Mouse (Mus musculus) T-helper 1 cell (primary cell): ENCODE measurements around the gene Fgfr2.

Source experiments
- in situ Hi-C: fragments of 300-600 bp; cut with MboI, MseI; formaldehyde crosslinking; loops from one replicate; pipeline ENCODE4 v1.15.1; 2025; ENCODE audit warnings: high pct_unique_total_duplicates

Gene Fgfr2

DNA sequence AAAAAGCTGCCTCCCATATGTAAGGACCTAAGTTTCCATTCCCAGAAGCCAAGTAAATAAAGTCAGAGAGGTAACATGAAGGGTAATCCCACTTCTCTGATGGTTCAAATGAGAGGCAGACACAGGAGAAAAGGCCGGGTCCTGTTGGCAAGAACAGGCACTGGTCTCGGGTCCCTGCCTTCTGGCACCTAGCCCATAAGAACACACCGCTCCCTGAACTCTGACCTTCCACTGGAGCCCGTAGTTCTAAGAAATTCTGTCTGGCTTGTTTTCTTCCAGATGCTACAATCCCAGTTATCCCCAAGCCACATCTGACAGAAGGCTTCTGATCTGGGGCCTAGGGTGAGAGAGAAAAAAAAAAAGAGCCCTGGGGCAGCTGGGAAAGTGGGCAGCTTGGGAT is 34.7 kb downstream of the Fgfr2 start:
- in situ Hi-C loops = no loop called here

GRCm38 (mm10) chr7:133085408-133085807 is 37.7 kb downstream of the Fgfr2 start:
- in situ Hi-C loops = no loop called here

DNA sequence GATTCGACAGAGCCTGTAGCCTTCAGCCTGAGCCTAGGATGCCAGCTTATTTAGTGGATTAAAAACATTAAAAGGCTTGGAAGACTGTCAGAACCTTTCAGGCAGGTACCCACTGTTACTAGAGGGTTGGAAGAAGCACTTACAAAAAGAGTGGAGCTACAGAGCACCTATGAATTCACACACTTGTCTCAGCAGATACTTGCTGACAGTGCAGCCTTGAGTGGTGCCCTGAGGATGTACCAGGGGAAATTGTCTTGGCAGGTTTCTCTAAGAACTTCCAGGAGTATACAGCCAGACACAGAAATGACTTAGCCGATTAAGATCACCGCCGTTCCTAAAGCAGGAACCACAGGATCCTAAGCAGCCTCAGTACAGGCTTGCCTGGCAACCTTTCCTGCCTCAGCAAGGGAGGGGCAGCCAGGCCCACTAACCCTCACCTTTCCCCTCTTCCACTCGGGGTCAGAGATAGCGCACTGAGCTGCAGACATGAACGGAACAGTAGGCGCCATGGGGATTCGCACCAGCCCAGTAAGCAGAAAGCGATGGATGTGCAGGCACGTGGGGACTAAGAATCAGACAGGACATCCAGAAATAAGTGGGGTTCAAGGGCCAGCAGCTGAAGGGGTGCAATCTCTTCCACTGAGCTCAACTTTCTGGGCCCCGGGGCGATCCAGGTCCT is 39.1 kb downstream of the Fgfr2 start:
- in situ Hi-C loops = no loop called here

DNA sequence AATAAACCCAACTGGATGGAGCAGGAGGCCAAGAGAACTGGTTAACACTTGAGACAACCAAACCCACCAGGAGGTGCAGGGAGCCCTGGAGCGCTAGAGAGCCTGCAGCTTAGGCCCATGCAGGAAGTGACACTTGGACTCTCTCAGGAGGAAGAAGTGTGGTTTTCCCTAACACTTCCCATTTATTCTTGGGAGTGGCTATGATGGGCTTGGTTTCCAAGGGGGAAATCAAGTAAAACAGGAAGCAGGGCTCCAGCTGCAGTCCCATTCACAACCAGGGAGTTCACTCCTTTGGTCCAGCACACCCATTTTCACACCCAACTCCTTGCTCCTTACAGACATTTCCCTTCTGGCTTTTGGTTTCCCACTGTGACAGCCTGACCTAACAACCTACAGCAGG is 44.2 kb downstream of the Fgfr2 start:
- in situ Hi-C loops = no loop called here

GRCm38 (mm10) chr7:133074462-133075133 is 48.6 kb downstream of the Fgfr2 start:
- in situ Hi-C loops = no loop called here

DNA sequence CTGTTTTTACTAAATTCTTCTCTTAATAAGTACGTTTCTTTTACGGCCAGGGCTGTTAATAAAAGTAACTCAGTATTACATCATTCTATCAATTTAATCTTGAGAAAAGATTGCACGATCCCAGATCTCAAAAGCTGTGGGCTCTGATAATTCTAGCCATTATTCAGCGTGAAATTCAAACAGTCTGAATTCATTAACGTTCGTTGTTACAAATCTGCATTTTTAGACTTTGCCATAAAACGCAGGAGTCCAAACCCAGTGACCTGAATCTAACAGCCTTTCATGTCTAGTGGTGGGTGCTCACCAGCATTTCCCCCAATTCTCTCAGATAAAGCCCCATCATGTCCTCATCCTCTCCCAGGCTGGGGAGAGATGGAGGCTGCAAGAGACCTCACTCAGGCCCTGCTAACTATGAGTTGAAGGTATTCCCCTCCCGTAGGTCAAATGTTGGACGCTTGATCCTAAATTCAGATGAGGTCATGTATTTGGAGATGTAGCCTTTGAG is 50.0 kb downstream of the Fgfr2 start:
- in situ Hi-C loops = no loop called here

DNA sequence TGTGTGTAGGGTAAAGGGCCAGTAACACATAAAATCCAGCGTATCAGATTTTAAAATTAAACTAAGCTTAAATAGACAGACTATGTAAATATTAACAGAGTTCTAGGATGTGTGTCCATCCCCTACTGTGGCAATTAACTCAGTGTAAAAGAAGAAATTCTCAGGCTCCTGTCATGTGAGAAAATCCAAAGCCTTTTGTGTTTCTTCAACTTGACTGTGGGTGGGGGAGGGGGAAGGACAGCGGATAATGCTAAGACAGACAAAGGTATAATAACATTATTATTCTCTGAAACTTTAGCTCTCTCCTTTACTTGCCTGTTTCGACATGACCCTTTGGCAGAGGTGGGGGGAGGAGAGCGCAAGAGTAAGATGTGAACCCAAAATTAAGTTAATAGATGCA is 50.6 kb downstream of the Fgfr2 start:
- in situ Hi-C loops = no loop called here

DNA sequence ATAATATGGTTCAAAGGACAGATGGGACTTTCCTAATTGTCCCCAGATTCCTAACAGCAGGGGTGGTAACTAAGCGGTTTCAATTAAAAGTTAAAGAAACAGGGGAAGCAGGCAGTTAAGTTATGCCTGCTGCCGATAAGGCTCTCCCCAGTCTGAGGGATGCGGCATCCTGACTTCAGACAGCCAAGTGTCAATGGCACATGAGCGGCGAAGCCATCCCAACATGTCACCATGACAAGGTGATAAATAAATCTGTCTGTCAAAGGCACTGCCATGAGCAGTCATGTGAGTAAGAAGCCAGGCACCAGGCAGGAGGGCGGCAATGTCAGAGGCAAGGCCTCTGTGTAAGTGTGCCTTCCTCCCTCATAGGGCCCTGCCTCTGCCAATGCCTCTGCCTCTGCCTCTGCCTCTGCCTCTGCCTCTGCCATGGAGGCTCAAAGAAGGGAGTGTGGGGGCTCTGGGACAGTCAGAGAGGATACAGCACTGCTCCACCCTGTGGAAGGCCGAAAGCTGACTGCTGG is 55.8 kb downstream of the Fgfr2 start:
- in situ Hi-C loops = no loop called here

GRCm38 (mm10) chr7:133066776-133067175 is 56.4 kb downstream of the Fgfr2 start:
- in situ Hi-C loops = no loop called here

GRCm38 (mm10) chr7:133062055-133062454 is 61.1 kb downstream of the Fgfr2 start:
- in situ Hi-C loops = no loop called here

DNA sequence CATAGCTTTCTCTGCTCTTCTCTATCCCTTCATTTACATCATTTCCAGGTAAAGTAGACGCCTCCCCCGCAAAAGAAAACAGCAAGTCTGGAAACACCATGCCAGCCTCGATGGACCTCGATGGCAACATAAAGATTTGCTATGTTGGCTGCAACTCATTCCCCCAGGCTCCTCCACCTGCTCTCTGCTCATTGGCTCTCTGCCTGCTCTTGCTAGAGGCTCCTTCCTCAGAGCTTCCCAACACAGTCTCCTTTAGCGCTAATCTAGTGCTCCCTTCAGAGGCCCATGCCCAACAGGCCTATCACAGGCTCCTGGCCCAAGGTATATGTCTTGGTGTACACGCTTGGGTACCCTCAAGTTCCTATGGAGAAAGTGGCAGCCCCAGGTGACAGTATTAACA is 63.0 kb downstream of the Fgfr2 start:
- in situ Hi-C loops = no loop called here

DNA sequence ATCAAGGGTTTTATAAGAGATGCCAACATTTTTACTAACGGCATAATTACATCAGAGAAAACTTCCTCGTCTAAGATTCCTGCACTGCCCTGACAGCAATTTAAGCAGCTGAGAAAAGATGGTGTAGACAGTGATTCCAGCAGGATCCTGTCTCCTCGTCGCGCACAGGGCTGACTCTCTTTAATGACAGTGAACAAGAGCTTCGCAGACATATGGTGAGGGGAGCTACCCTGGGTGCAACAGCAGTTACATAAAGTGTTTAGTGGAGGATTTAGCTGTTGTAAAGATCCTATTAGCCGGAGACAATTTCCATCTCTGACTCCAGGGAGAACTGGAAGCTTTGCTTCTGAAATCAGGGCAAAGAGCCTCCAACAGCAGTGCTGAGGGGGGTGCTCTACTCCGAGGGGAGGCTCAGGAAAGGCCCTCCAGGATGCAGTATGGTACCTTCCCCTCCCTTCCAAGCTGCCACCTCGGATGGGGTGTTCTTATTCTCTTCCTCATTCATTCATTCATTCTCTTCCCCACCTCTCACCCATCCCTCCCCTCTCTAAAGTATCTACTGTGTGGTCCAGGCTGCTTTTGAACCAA is 63.5 kb downstream of the Fgfr2 start:
- in situ Hi-C loops = no loop called here

DNA sequence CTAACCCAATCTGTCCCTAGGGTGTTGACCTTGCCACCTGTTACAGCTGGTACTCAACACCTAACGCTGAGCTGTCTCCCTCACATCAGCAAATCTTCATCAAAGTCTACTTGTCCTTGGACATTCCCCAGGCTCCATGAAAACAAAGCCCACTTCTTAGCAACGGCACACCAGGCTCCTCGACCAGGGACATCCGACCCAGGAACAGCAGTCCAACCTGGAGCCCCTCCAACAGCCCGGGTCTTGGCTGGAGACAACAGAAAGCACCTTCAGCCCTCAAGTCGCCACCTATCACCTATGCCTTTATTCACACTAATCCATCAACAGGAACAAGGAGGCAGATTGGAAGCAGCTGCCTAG is 64.0 kb downstream of the Fgfr2 start:
- in situ Hi-C loops = no loop called here

- in situ Hi-C loops = no loop called here
Observed at GRCm38 (mm10) chr7:133058496-133059149, 64.5 kb downstream of the Fgfr2 start.

GRCm38 (mm10) chr7:133056924-133057323 is 66.2 kb downstream of the Fgfr2 start:
- in situ Hi-C loops = no loop called here

DNA sequence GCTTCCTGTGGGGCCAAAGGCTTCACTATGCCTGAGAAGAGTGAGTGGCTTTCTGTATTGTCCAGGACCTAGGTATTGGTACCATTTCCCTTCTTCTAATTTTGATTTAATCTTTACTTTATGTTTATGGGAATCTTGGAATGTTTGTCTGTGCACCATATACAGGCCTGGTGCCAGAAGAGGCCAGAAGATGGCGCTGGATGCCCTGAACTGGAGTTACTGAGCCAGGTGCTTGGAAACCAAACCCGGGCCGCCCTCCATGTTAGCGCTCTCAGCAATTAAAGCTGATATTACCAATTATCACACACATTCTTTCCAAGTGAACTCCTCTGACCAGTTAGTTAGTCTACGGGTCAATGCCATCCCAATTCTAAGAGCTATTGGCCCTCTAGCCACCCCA is 68.7 kb downstream of the Fgfr2 start:
- in situ Hi-C loops = no loop called here

DNA sequence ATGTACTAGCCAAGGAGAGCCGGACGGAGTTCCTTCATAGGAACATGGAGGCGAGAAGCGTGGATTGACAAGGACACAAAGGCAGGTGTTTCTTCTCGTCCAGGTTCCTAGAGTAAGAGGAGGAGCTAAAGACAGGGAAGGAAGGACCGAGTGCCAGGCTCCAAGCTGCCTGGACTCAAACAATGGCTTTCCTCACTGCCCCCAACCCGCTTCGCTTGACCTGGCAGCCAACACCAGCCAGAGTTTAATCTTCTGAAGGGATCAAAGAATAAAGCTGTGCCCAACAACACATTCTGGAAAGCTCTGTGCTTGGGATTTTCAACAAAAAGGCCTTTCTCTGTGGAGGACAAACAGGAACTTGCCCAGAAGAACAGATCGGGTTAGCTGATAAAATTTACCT is 69.4 kb downstream of the Fgfr2 start:
- in situ Hi-C loops = no loop called here

DNA sequence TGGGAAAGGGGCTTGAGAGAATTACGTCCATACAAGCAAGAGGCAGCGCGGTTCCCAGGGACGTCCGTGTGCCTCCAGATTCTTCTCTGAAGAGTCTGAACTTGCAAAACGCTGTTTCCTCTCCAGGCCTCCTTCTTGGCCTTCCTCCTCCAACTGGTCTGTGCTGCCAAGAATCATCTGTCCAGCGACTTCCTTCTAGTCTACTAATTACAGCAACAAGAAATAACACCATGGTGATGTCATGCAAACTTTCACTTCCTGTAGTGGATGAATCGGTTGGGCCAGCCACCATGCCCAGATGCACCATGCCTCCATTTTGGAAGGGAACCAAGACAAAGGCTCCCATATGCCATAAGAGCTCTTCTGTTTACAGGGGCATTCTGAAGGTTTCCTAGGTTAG is 70.3 kb downstream of the Fgfr2 start:
- in situ Hi-C loops = no loop called here

- in situ Hi-C loops = no loop called here
Observed at GRCm38 (mm10) chr7:133050681-133051080, 72.5 kb downstream of the Fgfr2 start.

DNA sequence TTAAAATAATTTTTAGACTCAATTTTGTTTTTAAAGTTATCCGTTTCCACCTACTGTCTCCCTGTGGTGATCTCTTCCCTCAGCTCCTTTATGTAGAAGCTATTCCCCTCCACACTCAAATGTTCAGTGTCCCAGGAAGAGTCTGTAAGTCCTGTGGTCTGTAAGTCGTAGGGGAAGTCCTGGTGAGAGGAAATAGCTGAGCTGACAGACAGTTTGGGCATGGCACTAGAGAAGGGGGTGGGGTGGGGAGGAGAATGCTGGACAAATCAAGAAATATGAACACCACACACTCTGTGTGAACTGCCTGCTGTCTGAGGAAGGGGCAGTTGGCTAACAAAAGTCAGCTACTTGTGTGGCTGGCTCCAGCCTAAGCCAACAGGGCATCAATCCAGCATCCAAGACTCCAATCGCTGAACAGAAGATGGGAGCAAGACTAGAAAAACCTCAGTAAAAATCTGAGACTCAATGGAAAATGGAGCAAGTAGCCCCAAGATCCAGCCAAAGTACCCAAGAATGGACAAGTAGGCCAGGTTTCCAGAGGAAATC is 75.0 kb downstream of the Fgfr2 start:
- in situ Hi-C loops = no loop called here

- in situ Hi-C loops = no loop called here
Observed at GRCm38 (mm10) chr7:133047287-133047686, 75.9 kb downstream of the Fgfr2 start.

GRCm38 (mm10) chr7:133044721-133045120 is 78.4 kb downstream of the Fgfr2 start:
- in situ Hi-C loops = no loop called here
